Comparison of ENCODE assay signal across 20 mouse cellular contexts in the genomic region with DNA sequence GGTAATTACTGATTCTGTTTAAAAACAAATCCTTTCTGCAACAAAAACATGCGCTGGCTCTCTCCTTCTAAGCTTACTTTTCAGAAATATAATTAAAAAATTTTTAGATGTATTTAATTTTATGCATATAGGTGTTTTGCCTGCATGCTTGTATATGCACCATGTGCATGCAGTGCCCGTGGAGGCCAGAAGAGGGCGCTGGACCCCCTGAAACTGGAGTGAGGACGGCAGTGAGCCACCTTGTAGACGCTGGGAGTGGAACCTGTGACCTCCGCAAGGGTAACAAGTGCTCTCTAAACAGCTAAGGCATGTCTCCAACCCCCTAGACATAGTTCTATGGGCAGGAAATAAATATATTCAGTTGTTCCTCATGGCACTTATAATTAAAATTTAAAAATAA.
DNase-seq lines count a peak whose midpoint lies in the region; ATAC-seq and TF ChIP-seq lines count a peak whose summit lies in the region.
"Had no signal": no experiment of that assay in that cellular context is flagged by ENCODE, and none has a peak within 500 bp of the region (broad histone marks: within the 10 kb centered on the region; RNA-seq: fewer than 3 reads in every experiment).

No protein-coding gene starts in this region.

- no peak for ATAC-seq in hindbrain, postnatal 0 days
- ATAC-seq: forebrain, embryonic 14.5 days; midbrain, embryonic 15.5 days had no signal

- no peak overlapping the region for H3K27ac ChIP-seq in hindbrain, postnatal 0 days
- H3K27ac ChIP-seq in hindbrain, embryonic 10.5 days: no peak overlapping the region
- H3K27ac ChIP-seq in ES-Bruce4 (ENCODE audit: insufficient read depth, low read length): no peak overlapping the region
- H3K27ac ChIP-seq in bone marrow, adult 2 months (ENCODE audit: control insufficient read depth, insufficient read depth, low read depth, low read length, poor library complexity): no peak overlapping the region
- H3K27ac ChIP-seq: hindbrain, embryonic 13.5 days; kidney, embryonic 15.5 days; limb, embryonic 13.5 days; midbrain, embryonic 15.5 days; neural tube, embryonic 15.5 days had no signal

- H3K9ac ChIP-seq in hindbrain, postnatal 0 days (replicated peaks; ENCODE audit: low read length): no peak overlapping the region
- H3K9ac ChIP-seq in ES-Bruce4 (ENCODE audit: low read depth, poor library complexity, severe bottlenecking): no peak overlapping the region
- H3K9ac ChIP-seq: embryonic facial prominence, embryonic 13.5 days; hindbrain, embryonic 13.5 days; kidney, embryonic 15.5 days; limb, embryonic 13.5 days; midbrain, embryonic 15.5 days; neural tube, embryonic 15.5 days had no signal

- H3K9me3 ChIP-seq in hindbrain, postnatal 0 days (ENCODE audit: low read length): no peaks in the 10 kb centered on the region
- peaks cover 6% of the 10 kb centered on the region; the same call in 1 of the 2 replicates for H3K9me3 ChIP-seq in hindbrain, embryonic 10.5 days
- no peaks in the 10 kb centered on the region for H3K9me3 ChIP-seq in ES-Bruce4 (replicated peaks; ENCODE audit: control insufficient read depth, insufficient read depth, low read length, poor library complexity, severe bottlenecking)
- H3K9me3 ChIP-seq: embryonic facial prominence, embryonic 13.5 days; hindbrain, embryonic 13.5 days; kidney, embryonic 15.5 days; midbrain, embryonic 15.5 days; neural tube, embryonic 15.5 days had no signal

- H3K4me3 ChIP-seq in hindbrain, postnatal 0 days (ENCODE audit: low read length): no peak overlapping the region
- H3K4me3 ChIP-seq in hindbrain, embryonic 10.5 days: no peak overlapping the region
- no peak overlapping the region for H3K4me3 ChIP-seq in lung, adult 2 months (replicated peaks; ENCODE audit: extremely low read depth, low read depth, low read length)
- no peak overlapping the region for H3K4me3 ChIP-seq in ES-Bruce4 (ENCODE audit: low read depth, low read length)
- H3K4me3 ChIP-seq in bone marrow, adult 2 months (replicated peaks; ENCODE audit: control insufficient read depth, low read depth, low read length): no peak overlapping the region
- H3K4me3 ChIP-seq: embryonic facial prominence, embryonic 13.5 days; hindbrain, embryonic 13.5 days; kidney, embryonic 15.5 days; limb, embryonic 13.5 days; midbrain, embryonic 15.5 days; neural tube, embryonic 15.5 days had no signal

- 82% methylated on average over 6 of the region's 6 CpGs for WGBS in hindbrain, postnatal 0 days
- WGBS in hindbrain, embryonic 10.5 days: 76% methylated on average over 6 of the region's 6 CpGs
- 79% methylated on average over 6 of the region's 6 CpGs for WGBS in lung, adult 2 months
- 73% methylated on average over 6 of the region's 6 CpGs for WGBS in bone marrow, adult 2 months

- no peak for TF ChIP-seq POLR2A in lung, adult 2 months (IDR thresholded peaks at IDR 0.05; ENCODE audit: borderline replicate concordance, extremely low read depth, low read depth, low read length)
- no peak for TF ChIP-seq POLR2A in ES-Bruce4 (IDR thresholded peaks at IDR 0.05; ENCODE audit: insufficient read depth, low read length)
- TF ChIP-seq POLR2A in bone marrow, adult 2 months (IDR thresholded peaks at IDR 0.05; ENCODE audit: borderline replicate concordance, control insufficient read depth, low read depth, low read length): no peak

- H3K4me1 ChIP-seq in hindbrain, postnatal 0 days (ENCODE audit: insufficient read depth, low read length): no peaks in the 10 kb centered on the region
- peaks cover 17% of the 10 kb centered on the region for H3K4me1 ChIP-seq in hindbrain, embryonic 10.5 days (replicated peaks)
- H3K4me1 ChIP-seq in lung, adult 2 months (ENCODE audit: control insufficient read depth, insufficient read depth, low read length): no peaks in the 10 kb centered on the region
- H3K4me1 ChIP-seq in ES-Bruce4 (ENCODE audit: control insufficient read depth, insufficient read depth, low read length): no peaks in the 10 kb centered on the region
- H3K4me1 ChIP-seq in bone marrow, adult 2 months (ENCODE audit: control insufficient read depth, insufficient read depth, low read length): no peaks in the 10 kb centered on the region
- H3K4me1 ChIP-seq: midbrain, embryonic 15.5 days; neural tube, embryonic 15.5 days had no signal

- H3K27me3 ChIP-seq in hindbrain, postnatal 0 days (ENCODE audit: insufficient read depth, low read length): no peaks in the 10 kb centered on the region
- H3K27me3 ChIP-seq in hindbrain, embryonic 10.5 days (ENCODE audit: insufficient read depth, poor library complexity, severe bottlenecking): peaks cover 6% of the 10 kb centered on the region; the same call in 1 of the 2 replicates
- H3K27me3 ChIP-seq in ES-Bruce4 (ENCODE audit: control insufficient read depth, insufficient read depth, low read length, poor library complexity, severe bottlenecking): no peaks in the 10 kb centered on the region
- H3K27me3 ChIP-seq: kidney, embryonic 15.5 days; midbrain, embryonic 15.5 days had no signal

- peak; percentile 30 for TF ChIP-seq CTCF in hindbrain, postnatal 0 days (IDR thresholded peaks at IDR 0.05; ENCODE audit: low read depth)
- TF ChIP-seq CTCF in lung, adult 2 months (IDR thresholded peaks at IDR 0.05; ENCODE audit: insufficient read depth, low read length): 0 out of 2 replicates have a peak, but pooled peaks have one; percentile 2
- peak; percentile 46 for TF ChIP-seq CTCF in ES-Bruce4 (IDR thresholded peaks at IDR 0.05; ENCODE audit: low read depth, low read length)
- TF ChIP-seq CTCF in bone marrow, adult 2 months (IDR thresholded peaks at IDR 0.05; ENCODE audit: control insufficient read depth, insufficient read depth, low read length): peak; percentile 17; the same call in 1 of the 2 replicates

- TF ChIP-seq EP300 in ES-Bruce4 (IDR thresholded peaks at IDR 0.05; ENCODE audit: insufficient read depth, low read depth, low read length): no peak

- H3K4me2 ChIP-seq in hindbrain, postnatal 0 days (ENCODE audit: low read depth, low read length): no peak overlapping the region
- H3K4me2 ChIP-seq: embryonic facial prominence, embryonic 13.5 days; heart, embryonic 11.5 days; hindbrain, embryonic 13.5 days; kidney, embryonic 15.5 days; limb, embryonic 13.5 days; midbrain, embryonic 15.5 days; neural tube, embryonic 15.5 days had no signal

- no peaks in the 10 kb centered on the region for H3K36me3 ChIP-seq in hindbrain, postnatal 0 days (ENCODE audit: insufficient read depth, low read length)
- no peaks in the 10 kb centered on the region for H3K36me3 ChIP-seq in hindbrain, embryonic 10.5 days
- no peaks in the 10 kb centered on the region for H3K36me3 ChIP-seq in ES-Bruce4 (ENCODE audit: control insufficient read depth, insufficient read depth, low read length, poor library complexity, severe bottlenecking)
- H3K36me3 ChIP-seq: embryonic facial prominence, embryonic 13.5 days; hindbrain, embryonic 13.5 days; kidney, embryonic 15.5 days; limb, embryonic 13.5 days; midbrain, embryonic 15.5 days; neural tube, embryonic 15.5 days had no signal

- no peak for DNase-seq in hindbrain, postnatal 0 days (ENCODE audit: low spot score)
- no peak for DNase-seq in hindbrain, embryonic 10.5 days (ENCODE audit: low spot score)
- no peak for DNase-seq in lung, adult 2 months
- DNase-seq in lung, postnatal 10 days: no peak
- DNase-seq in frontal cortex, postnatal 25 days (ENCODE audit: low spot score in 2 of 2): no peak
- no peak for DNase-seq in embryo, embryonic 10.5 days (ENCODE audit: low spot score)
- DNase-seq: cerebellum, adult 9-11 months; heart, postnatal 14 days; right cerebral cortex, postnatal 25 days; thymus, postnatal 25 days had no signal
